Mouse (Mus musculus): ENCODE measurements at regions not wholly inside any gene's neighbourhood (a gene's known extent, or its start where the extent isn't known, plus 50 kb on each side); places are given as distances from the start of the nearest gene placed in this dataset.

- DNase-seq (ENCODE audit: low spot score in 2 of 2): no peak
Observed at GRCm38 (mm10) chr1:75612083-75612720, 66.1 kb downstream of the Slc4a3 start.

DNA sequence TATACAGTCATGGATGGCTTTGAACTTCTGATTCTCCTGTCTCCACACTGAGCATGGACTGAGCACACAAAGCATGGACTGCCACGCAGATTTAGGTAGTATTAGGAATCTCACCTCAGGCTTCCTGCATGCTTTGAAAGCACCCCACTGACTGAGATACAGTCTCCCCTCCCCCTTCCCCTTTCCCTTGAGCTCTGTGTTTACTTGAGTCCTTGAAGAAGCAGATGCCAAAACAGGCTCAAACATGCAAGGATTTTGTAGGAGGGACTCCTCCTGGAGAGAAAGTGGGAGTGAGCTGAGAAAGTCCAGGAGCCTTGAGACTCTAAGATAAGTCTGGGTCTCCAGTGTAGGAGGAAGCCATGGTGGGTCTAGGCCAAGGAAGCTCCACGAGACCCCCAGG lies 67.1 kb downstream of the Slc4a3 start:
- no peak for DNase-seq (ENCODE audit: low spot score in 2 of 2)

GRCm38 (mm10) chr1:75616971-75617370 lies 70.9 kb downstream of the Slc4a3 start:
- DNase-seq (ENCODE audit: low spot score in 2 of 2): peak in 1 of 2 experiments; percentile 25

DNA sequence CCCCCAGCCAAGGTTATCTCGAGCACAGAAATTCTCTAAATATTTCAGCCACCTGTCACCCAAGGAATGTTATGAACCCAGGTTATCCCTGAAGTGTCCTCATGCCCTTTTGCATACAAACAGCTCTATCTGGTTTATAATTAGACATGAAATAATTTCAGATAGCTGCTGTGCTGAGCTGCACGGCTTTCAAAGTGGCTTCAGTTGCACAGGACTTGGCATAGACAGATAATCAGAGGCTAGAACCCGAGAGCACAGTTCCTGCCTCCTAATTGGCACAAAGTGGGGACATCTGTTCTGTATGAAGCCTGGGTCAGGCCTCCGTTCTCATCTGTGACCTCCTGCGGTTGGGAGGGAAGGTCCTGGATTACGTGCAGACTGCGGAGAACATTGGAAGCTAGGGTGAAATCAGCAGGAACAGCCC lies 72.3 kb downstream of the Slc4a3 start:
- DNase-seq (ENCODE audit: low spot score in 2 of 2): no peak

DNA sequence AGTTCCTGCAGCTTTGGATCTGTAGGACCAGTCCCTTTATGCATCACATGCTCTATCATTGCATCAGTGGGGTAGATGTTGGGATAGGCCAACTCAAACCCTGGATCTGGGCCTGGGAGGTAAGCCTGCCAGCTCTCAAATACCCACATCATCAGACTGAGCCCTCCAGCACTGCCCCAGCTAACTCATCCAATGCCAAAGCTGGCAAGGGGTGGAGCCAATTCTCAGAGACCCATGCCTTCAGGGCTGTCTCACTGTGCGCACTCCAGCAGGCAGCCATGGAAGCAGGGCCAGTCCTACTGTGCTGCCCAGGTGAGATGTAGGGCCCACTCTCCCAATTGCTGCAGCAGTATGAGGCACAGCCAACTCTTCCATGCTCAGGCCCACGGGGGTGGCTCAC lies 84.2 kb downstream of the Slc4a3 start:
- DNase-seq (ENCODE audit: low spot score in 2 of 2): no peak

- DNase-seq (ENCODE audit: low spot score in 2 of 2): no peak
Observed at GRCm38 (mm10) chr1:75631729-75632128, 85.7 kb downstream of the Slc4a3 start.

- no peak for DNase-seq (ENCODE audit: low spot score in 2 of 2)
Observed at GRCm38 (mm10) chr1:75635591-75635990, 89.5 kb downstream of the Slc4a3 start.

DNA sequence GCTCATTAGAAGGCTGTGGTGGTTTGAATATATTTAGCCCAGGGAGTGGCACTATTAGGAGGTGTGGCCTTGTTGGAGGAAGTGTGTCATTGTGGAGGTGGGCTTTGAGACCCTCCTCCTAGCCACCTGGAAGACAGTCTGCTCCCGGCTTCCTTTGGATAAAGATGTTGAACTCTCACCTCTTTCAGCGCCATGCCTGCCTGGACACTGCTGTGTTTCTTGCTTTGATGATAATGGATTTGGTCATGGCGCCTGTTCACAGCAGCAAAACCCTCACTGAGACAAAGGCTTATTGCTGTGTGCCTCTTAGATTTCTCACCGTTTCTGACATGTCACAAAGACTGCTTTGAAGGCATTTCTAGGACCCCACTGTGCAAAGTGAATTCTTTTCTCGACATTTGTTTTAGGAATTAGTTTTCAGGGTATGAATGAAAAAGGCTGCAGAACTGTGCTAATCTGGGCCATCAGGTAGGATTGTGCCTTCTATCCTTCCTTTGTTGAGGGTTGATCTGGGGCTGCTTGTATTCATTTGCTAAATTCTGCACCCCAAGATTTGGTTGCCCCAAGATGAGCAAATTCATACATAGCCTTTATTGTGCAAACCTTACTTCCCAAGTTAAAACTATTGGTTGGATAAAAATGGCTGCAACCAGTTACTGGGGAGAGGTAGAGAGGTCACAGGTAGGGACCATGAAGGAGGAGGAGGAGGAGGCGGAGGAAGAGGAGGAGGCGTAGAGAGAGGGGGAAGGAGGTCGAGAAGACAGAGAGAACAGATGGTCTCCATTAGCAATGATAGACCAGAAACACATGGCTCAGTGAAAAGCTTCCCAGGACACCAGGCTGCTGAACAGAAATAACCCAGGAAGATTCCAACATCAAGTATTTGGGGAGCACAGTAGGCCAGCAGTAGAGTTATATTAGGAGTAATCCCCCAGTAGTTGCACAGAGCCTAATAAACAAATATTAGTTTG lies 93.2 kb downstream of the Slc4a3 start:
- no peak for DNase-seq (ENCODE audit: low spot score in 2 of 2)

DNA sequence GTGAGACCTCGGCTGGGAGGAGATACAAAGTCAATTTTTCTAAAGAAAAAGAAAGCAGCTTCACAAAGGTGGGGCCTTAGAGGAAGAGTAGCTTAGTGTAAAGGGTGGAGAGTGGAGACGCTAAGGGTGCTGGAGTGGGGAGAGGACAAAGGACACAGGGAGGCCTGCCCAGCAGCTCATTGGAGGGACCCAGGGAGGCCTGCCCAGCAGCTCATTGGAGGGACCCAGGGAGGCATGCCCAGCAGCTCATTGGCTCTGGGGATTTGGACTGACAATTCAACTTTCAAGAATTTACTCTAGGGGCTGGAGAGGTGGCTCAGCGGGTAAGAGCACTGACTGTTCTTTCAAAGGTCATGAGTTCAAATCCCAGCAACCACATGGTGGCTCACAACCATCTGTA lies 96.4 kb downstream of the Slc4a3 start:
- no peak for DNase-seq (ENCODE audit: low spot score in 2 of 2)

GRCm38 (mm10) chr1:75652547-75652946 lies 106.5 kb downstream of the Slc4a3 start:
- DNase-seq (ENCODE audit: low spot score in 2 of 2): peak; percentile 34 to 78

DNA sequence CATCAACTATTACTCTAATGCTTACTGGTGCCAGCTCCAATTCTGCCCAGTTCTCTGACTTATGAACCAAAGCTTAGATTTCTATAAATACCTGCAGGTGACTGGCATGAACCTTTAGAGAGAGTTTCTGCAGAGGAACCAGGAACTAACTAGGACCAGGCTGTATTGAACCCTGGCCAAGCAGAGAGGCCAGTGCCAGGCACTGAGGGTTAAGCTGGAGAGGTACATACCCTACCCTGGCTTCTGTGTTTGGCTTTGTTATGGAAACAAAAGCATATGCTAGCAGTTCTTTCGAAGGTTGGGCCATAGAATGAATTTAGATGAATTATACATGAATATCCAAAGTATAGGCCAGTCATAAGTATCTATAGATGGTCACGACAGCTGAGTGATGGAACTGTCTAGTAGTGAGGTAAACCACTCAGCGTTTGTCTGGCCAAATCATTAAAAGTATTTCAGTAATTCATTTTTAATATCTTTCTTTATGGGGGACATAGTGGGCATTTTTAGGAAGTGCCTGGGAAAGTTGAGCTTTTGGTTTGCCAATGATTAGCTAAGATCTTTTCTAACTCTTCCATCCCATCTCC lies 107.0 kb downstream of the Slc4a3 start:
- DNase-seq (ENCODE audit: low spot score in 2 of 2): no peak

DNA sequence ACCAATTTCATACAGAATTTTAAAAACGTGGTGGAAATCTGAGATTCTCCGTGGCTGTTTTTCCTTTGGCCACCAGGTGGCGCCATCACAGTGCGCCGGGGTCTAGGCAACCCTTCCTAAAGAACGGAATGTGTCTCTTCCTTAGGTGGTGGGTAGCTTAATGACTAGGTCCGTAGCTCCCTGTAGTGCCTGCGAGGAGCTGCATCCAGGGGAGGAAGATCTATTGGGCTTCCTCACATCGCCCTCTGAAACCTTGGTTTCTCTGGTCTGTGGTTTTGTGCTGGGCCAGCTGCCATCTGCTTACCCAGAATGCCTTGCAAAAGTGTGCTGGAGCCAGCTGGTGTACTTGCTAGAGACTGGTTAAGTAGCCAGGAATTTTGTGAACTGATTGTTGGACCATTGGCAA lies 107.6 kb downstream of the Slc4a3 start:
- DNase-seq (ENCODE audit: low spot score in 2 of 2): peak; percentile 68 to 78

DNA sequence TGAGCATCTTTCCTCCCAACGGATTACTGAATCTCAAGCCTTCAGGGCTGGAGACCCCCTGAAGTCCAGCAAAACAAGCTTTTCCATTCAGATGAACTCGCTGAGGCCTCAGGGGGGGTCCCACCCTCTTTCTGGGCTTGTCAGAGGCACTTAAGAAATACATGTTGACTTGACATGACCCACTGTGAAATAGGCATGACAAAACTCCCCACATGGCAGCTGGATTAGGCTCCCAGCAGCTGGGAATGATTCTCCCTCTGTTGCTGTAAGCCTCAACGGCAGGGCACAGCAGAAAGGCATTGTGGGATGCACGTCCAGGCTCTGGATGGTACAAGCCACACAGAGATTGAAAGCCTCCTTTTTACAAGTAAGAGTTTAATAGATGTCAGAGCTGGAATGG lies 110.5 kb downstream of the Slc4a3 start:
- DNase-seq (ENCODE audit: low spot score in 2 of 2): no peak

DNA sequence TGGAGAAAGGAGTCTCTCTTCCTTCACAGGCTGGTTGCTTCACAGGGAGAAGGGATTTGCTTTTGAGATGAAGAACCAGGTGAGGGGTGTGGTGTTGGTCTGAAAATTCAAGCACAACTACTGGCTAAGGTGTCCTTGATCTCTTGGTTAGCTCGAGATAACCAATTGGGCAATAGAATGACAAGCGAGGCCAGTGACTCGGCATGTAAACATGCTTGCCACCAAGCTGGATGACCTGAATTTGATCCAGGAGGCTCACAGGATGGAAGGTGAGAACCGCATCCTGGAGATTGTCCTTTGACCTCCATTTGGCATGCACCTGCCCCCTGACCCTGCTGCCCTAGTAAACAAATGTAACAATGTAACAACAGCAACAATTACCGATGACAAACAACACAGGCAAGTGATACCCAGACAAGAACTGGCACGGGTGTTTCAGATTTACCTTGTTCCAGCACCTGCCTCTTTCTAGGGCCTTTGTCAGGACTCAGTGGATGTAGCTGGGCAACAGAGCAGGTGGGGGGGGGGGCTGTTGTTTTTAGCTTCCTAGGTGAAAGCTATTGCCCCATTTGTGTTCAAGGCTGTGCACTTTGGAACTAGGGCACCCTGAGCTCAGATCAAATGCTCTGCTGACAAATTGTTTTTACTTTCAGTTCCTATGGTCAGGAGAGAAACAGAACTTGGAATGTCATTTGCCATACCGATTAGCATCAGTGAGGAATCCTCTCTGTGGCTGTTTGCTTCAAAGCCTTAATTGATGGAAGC lies 114.5 kb downstream of the Slc4a3 start:
- no peak for DNase-seq (ENCODE audit: low spot score in 2 of 2)

DNA sequence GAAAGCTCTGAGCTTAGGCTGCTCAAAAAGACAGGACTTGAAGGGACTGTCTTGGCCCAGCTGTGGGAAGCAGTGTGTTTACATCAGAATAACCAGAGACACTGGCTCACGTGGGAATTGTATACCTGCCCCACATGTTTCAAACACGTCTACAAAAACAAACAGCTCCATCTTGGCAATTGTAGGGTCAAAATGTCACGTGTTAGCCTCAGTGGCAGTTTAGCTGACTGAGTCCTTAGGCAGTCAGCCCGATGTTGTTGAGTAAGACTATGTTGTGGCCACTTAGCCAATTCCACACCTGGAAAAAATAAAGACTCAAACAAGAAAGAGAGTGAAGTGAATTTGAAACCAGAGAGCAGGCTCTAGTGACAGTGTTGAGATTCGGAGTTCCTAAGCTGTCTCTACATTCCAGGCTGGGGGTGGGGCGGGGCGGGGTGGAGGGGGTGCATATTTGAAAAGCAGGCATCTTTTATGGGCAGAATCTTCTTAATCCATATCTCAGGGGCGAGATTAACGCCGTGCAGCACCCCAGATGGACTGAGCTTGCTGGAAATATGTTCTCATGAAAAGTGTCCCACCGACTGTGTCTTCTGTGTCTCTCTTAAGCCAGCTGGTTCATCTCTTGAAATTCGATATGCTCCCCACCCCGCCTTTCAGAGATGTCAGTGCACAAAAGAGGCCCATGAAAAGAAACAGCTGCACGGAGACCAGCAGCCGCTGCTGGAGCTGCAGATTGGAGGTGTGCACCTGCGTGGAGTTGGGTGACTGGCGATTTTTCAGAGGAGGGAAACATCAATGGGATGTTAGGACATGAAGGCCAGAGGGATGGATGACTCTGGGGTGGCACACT lies 116.3 kb downstream of the Slc4a3 start:
- no peak for DNase-seq (ENCODE audit: low spot score in 2 of 2)

- no peak for DNase-seq (ENCODE audit: low spot score in 2 of 2)
Observed at GRCm38 (mm10) chr1:75667736-75668269, 121.7 kb downstream of the Slc4a3 start.

GRCm38 (mm10) chr1:75676295-75676694 lies 130.2 kb downstream of the Slc4a3 start:
- DNase-seq (ENCODE audit: low spot score in 2 of 2): no peak

DNA sequence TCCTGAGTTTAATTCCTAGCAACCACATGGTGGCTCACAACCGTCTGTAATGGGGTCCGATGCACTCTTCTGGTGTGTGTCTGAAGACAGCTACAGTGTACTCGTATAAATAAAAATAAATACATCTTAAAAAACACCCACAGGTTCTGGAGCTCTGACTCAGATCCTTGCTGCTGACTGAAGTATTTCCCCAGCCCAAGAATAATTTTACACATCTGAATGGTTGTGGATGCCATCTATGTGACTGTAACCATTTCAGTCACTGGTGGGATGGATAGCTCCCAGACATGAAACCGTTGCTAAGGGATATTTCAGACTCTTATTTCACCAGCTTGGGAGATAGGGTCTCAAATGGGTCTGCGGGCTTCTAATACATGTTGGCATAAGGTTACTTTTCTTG lies 131.6 kb downstream of the Slc4a3 start:
- no peak for DNase-seq (ENCODE audit: low spot score in 2 of 2)

GRCm38 (mm10) chr1:75678279-75678678 lies 132.2 kb downstream of the Slc4a3 start:
- DNase-seq (ENCODE audit: low spot score in 2 of 2): no peak

GRCm38 (mm10) chr1:75680366-75680765 lies 134.3 kb downstream of the Slc4a3 start:
- DNase-seq (ENCODE audit: low spot score in 2 of 2): no peak

- no peak for DNase-seq (ENCODE audit: low spot score in 2 of 2)
Observed at GRCm38 (mm10) chr1:75681913-75682312, 135.8 kb downstream of the Slc4a3 start.

Measured in cerebellum, postnatal 4 days (tissue).